Mouse (Mus musculus) C2C12 (cell line): ENCODE results near the gene 1700021F05Rik. TPM values are rescaled to one million over a fixed set of nuclear protein-coding genes. Genes with fewer than 3 reads are reported as not detected.

Experiments used
- H3K27me3 ChIP-seq: one replicate; pipeline ENCODE4 v1.6.1; 2011; ENCODE audit not compliant: control insufficient read depth, insufficient read depth, insufficient read length
- H3K36me3 ChIP-seq: one replicate; pipeline ENCODE4 v1.6.1; 2011; ENCODE audit not compliant: control insufficient read depth, insufficient read depth
- H3K4me3 ChIP-seq: one replicate; pipeline ENCODE4 v1.5.1; 2011; ENCODE audit warnings: mild to moderate bottlenecking, control low read depth; ENCODE audit not compliant: poor library complexity, insufficient read depth, severe bottlenecking
- H3K79me2 ChIP-seq: one replicate; pipeline ENCODE4 v1.6.1; 2011; ENCODE audit not compliant: control insufficient read depth, insufficient read depth
- H3K79me3 ChIP-seq: one replicate; pipeline ENCODE4 v1.6.1; 2011; ENCODE audit warnings: low read depth, control low read depth
- H3ac ChIP-seq: one replicate; pipeline ENCODE3; 2011; ENCODE audit warnings: low read depth; ENCODE audit not compliant: control insufficient read depth, insufficient read length
- CEBPB ChIP-seq: IDR thresholded peaks from one replicate; pipeline ENCODE4 v1.6.1; 2011; ENCODE audit warnings: low read depth, mild to moderate bottlenecking, control low read depth, moderate library complexity
- CTCF ChIP-seq: IDR thresholded peaks from one replicate; pipeline ENCODE4 v1.5.1; 2011; ENCODE audit not compliant: control insufficient read depth, insufficient read depth, insufficient read length
- FOSL1 ChIP-seq: IDR thresholded peaks from one replicate; pipeline ENCODE4 v1.8.0; 2011; ENCODE audit warnings: mild to moderate bottlenecking, low read length; ENCODE audit not compliant: poor library complexity, insufficient read depth, severe bottlenecking
- MAX ChIP-seq: IDR thresholded peaks from one replicate; pipeline ENCODE4 v1.6.1; 2011; ENCODE audit warnings: mild to moderate bottlenecking, control low read depth
- MYOD1 ChIP-seq: IDR thresholded peaks from one replicate; pipeline ENCODE4 v1.6.1; 2011; ENCODE audit warnings: low read depth; ENCODE audit not compliant: control insufficient read depth, insufficient read length
- MYOG ChIP-seq: IDR thresholded peaks from one replicate; pipeline ENCODE4 v1.6.1; 2011; ENCODE audit not compliant: control insufficient read depth, insufficient read length; ENCODE audit errors: extremely low read depth
- USF1 ChIP-seq: IDR thresholded peaks from one replicate; pipeline ENCODE4 v1.6.1; 2011; ENCODE audit warnings: low read depth, mild to moderate bottlenecking, control low read depth, moderate library complexity
- long read RNA-seq, 2 experiments: library from polyadenylated mRNA; unstranded; transcript quantifications; one replicate each; pipeline ENCODE4 v2.0.0; 2019 to 2020
- polyA plus RNA-seq: library from polyadenylated mRNA; unstranded; fragments of >200 nt; fragmentation: generic; extraction: Trizol; gene quantifications from one replicate; pipeline ENCODE4 v1.2.1, GENCODE M21; 2012; ENCODE audit warnings: missing spikeins

The 1700021F05Rik gene
- 28.2 TPM for polyA plus RNA-seq
- long read RNA-seq, experiment 1, transcript 1700021F05Rik-202 (4 exons, 860 nt), result major isoform, 29 of 38 reads
- long read RNA-seq, experiment 1, partial matches to known transcripts, result 7 of 38 reads
- long read RNA-seq, experiment 1, other reads (novel, unspliced or antisense), result 2 of 38 reads
- long read RNA-seq, experiment 2, transcript 1700021F05Rik-202 (4 exons, 860 nt), result major isoform, 10 of 12 reads
- long read RNA-seq, experiment 2, partial matches to known transcripts, result 1 of 12 reads
- long read RNA-seq, experiment 2, other reads (novel, unspliced or antisense), result 1 of 12 reads

DNA sequence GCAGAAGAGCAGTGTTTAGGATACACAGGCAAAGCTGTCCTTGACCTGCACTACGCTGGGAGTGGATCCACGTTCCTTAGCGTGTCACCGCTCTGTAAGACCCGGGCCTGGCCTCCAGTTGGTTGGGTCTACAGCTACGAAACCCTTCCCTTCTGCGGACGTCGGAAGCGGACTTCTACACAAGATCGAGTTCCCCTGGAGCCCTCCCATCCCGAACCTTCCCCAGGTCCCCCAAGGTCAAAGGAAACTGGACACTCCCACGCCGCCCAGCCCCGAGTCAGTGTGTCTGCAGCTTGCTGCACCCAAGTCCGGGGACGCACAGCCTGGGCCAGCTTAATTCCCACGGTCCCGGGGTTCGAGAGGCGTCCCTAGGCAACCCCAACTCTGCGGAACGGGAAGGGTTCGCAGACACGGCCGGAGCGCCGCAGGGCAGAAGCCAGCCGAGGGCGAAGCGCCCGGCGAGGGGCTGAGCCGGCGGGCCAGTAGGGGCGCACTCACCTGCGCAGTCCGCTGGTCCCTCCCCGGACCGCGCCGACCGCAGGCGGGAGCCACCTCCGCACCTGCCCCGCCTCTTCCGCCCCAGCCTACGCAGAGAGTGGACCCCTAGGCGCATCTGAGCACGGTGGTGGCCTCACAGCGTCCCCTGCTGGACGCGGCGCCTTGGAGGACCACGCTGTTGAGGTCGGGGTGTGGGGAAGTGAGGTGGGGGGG is at the start of gene 1700021F05Rik:
1700021F05Rik (minus strand) TSS at position 553 of the 711 bp plus-strand sequence.
- Histone ChIP-seq H3ac (peak within 1 kb of the TSS; percentile 92), H3K79me3 (peaks cover 9% of the 10 kb centered on the region), H3K4me3 (peak within 1 kb of the TSS; percentile 94), H3K27me3 (no peaks in the 10 kb centered on the region), H3K36me3 (peaks cover 12% of the 10 kb centered on the region), H3K79me2 (peaks cover 36% of the 10 kb centered on the region)
- TF ChIP-seq CTCF (peak; percentile 96), MYOG (no peak), MYOD1 (no peak), MAX (peak; percentile 78), USF1 (no peak), FOSL1 (no peak), CEBPB (no peak)

DNA sequence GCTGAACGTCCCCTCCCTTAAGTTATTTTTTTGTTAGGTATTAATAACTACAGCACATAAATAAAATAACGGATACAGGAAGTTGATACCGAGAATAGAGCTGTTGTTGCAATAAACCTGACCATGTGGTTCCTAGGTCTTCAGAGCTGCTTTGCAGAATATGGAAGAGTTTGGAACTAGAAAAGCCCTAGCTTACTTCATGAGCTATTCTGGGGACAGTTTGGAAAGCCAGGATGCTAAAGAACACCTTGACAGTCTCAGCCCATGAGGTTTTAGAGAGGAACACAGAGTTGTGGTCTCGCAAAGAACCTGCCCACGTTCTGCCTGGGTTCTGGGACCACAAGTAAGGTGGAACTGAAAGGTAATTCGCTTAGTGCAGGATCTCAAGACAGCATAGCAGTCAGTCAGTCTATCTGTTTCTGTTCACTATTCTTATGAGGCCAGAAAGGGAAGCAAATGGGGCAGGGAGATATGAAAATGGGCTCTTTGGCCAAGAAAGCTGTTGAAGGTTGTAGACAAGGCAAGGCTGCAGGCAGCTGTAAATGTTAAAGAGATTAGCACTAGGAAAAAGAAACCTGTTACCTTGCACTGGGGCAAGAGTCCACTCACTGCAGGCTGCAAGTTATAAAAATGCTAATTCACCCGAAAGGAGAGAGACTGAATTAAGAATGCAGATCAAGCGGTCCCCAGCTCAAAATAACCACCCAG is 47.8 kb upstream of the 1700021F05Rik start:
- Histone ChIP-seq H3K79me2 (no peaks in the 10 kb centered on the region), H3K79me3 (no peaks in the 10 kb centered on the region), H3K4me3 (no peak overlapping the region), H3K36me3 (no peaks in the 10 kb centered on the region), H3ac (no peak overlapping the region), H3K27me3 (no peaks in the 10 kb centered on the region)
- TF ChIP-seq USF1, result no peak

DNA sequence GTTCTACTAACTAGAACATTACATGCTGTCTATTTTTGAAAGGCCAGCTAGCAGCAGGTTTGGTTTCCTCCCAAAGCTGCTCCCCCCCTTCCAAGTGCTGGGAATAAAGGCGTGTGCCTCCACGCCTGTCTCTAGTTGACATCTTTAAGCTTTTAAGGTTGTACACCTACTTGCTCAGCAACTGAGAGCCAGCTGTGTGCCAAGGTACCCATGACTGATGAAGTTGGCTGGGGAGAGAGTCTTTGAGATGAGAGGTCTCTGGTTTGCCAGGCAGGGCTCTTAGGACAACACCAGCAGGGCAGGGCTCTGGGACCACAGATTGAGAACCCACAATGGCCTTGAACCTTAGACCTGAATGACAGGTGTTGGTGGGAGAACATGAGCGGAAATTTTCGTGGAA is 43.7 kb upstream of the 1700021F05Rik start:
- H3K79me3 ChIP-seq, result peaks cover 12% of the 10 kb centered on the region
- no peak for TF ChIP-seq MAX
- no peak for TF ChIP-seq USF1
- TF ChIP-seq FOSL1, result no peak
- TF ChIP-seq CTCF, result no peak
- H3ac ChIP-seq, result no peak overlapping the region
- H3K27me3 ChIP-seq, result no peaks in the 10 kb centered on the region
- peaks cover 14% of the 10 kb centered on the region for H3K36me3 ChIP-seq
- H3K79me2 ChIP-seq, result peaks cover 30% of the 10 kb centered on the region
- H3K4me3 ChIP-seq, result no peak overlapping the region

- Histone ChIP-seq H3ac (no peak overlapping the region), H3K4me3 (peak overlapping the region; percentile 45), H3K36me3 (peaks cover 14% of the 10 kb centered on the region), H3K27me3 (no peaks in the 10 kb centered on the region), H3K79me2 (peaks cover 33% of the 10 kb centered on the region), H3K79me3 (peaks cover 12% of the 10 kb centered on the region)
- no peak for TF ChIP-seq MYOG
- no peak for TF ChIP-seq MYOD1
- TF ChIP-seq CTCF, result no peak
- no peak for TF ChIP-seq FOSL1
- no peak for TF ChIP-seq MAX
- no peak for TF ChIP-seq USF1
- no peak for TF ChIP-seq CEBPB
These were observed 40.5 kb upstream of the 1700021F05Rik start for GRCm38 (mm10) chr10:43581260-43581659.

- H3K36me3 ChIP-seq, result peaks cover 14% of the 10 kb centered on the region
- H3K79me3 ChIP-seq, result peaks cover 12% of the 10 kb centered on the region
- no peak for TF ChIP-seq CTCF
- TF ChIP-seq USF1, result peak; percentile 82
- TF ChIP-seq MYOD1, result no peak
- TF ChIP-seq MAX, result no peak
- no peak for TF ChIP-seq CEBPB
- no peak for TF ChIP-seq FOSL1
- no peak for TF ChIP-seq MYOG
- no peaks in the 10 kb centered on the region for H3K27me3 ChIP-seq
- H3ac ChIP-seq, result peak overlapping the region; percentile 21
- H3K4me3 ChIP-seq, result peak overlapping the region; percentile 45
- H3K79me2 ChIP-seq, result peaks cover 33% of the 10 kb centered on the region
These were observed 39.9 kb upstream of the 1700021F05Rik start for GRCm38 (mm10) chr10:43580649-43581078.
